8 mouse cellular contexts compared by ENCODE assay signal in the genomic region with DNA sequence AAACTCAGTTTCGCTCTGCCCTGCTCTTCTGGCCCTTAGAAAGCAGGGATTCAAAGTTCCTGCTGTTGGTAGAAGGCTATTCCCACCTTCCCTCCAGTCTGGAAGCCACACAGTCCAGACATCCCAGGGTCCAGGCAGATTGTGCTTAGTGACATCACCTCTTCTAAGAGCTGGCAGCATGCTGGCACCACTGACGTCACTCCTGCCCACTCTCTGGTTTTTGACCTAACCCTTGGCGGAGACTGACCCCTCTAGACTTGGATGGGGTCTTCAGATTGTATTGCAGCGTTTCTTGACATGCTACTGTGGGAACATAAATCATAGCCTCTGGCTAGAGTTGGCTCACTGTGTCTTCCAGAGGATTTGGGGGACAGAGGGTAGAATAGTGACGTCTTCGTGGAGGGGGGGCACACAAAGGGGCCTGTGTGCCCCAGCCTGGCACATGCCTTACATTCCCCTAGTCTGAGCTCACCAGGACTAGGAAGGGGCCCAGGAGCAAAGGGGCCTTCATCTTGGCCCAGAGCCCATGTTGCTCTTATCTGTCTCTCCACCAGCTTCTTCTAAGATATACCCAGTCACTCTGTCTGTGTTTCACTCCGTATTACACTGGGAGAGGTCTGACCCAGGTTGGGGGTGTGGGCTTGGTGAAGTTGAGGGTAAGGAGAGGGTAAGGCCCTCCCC. TPM values are rescaled to one million over a fixed set of nuclear protein-coding genes. Genes with fewer than 3 reads are reported as not detected.
DNase-seq lines count a peak whose midpoint lies in the region; ATAC-seq and TF ChIP-seq lines count a peak whose summit lies in the region.

No protein-coding gene starts in this region.

- peaks cover 13% of the 10 kb centered on the region for H3K4me1 ChIP-seq in liver, embryonic 11.5 days (replicated peaks; ENCODE audit: control insufficient read depth, insufficient read depth, low read length)
- H3K4me1 ChIP-seq in hindbrain, postnatal 0 days (ENCODE audit: insufficient read depth, low read length) = peaks cover 8% of the 10 kb centered on the region
- peaks cover 37% of the 10 kb centered on the region for H3K4me1 ChIP-seq in neural tube, embryonic 12.5 days

- no peak for DNase-seq in liver, embryonic 11.5 days (ENCODE audit: low spot score)
- no peak for DNase-seq in liver
- DNase-seq in hindbrain, postnatal 0 days (ENCODE audit: low spot score) = no peak
- DNase-seq in urinary bladder, postnatal 10 days (ENCODE audit: low spot score) = no peak
- no peak for DNase-seq in urinary bladder, adult 18-20 months (ENCODE audit: low spot score in 2 of 2)

- H3K4me2 ChIP-seq in liver, embryonic 11.5 days = peak overlapping the region; percentile 77
- peak overlapping the region; percentile 63 for H3K4me2 ChIP-seq in hindbrain, postnatal 0 days (ENCODE audit: low read depth, low read length)
- peak overlapping the region; percentile 93 for H3K4me2 ChIP-seq in neural tube, embryonic 12.5 days (replicated peaks)

- H3K9ac ChIP-seq in liver, embryonic 11.5 days (ENCODE audit: low read depth, low read length) = no peak overlapping the region
- H3K9ac ChIP-seq in hindbrain, postnatal 0 days (replicated peaks; ENCODE audit: low read length) = no peak overlapping the region
- peak overlapping the region; percentile 56; the same call in 1 of the 2 replicates for H3K9ac ChIP-seq in neural tube, embryonic 12.5 days

- H3K27me3 ChIP-seq in liver, embryonic 11.5 days (replicated peaks; ENCODE audit: control insufficient read depth, insufficient read depth, low read length) = peaks cover 63% of the 10 kb centered on the region
- H3K27me3 ChIP-seq in hindbrain, postnatal 0 days (ENCODE audit: insufficient read depth, low read length) = peaks cover 21% of the 10 kb centered on the region; the same call in 1 of the 2 replicates
- peaks cover 61% of the 10 kb centered on the region for H3K27me3 ChIP-seq in neural tube, embryonic 12.5 days (replicated peaks)

- 58% methylated on average over 7 of the region's 7 CpGs for WGBS in liver, embryonic 11.5 days
- WGBS in hindbrain, postnatal 0 days = 43% methylated on average over 7 of the region's 7 CpGs
- 58% methylated on average over 7 of the region's 7 CpGs for WGBS in neural tube, embryonic 12.5 days

- 0 out of 2 replicates have a peak, but pooled peaks cover 8% of the 10 kb centered on the region for H3K36me3 ChIP-seq in liver, embryonic 11.5 days (ENCODE audit: control insufficient read depth, insufficient read depth, low read length)
- no peaks in the 10 kb centered on the region for H3K36me3 ChIP-seq in hindbrain, postnatal 0 days (ENCODE audit: insufficient read depth, low read length)
- H3K36me3 ChIP-seq in neural tube, embryonic 12.5 days = peaks cover 8% of the 10 kb centered on the region

- no peak for TF ChIP-seq CTCF in hindbrain, postnatal 0 days (IDR thresholded peaks at IDR 0.05; ENCODE audit: low read depth)

- H3K4me3 ChIP-seq in liver, embryonic 11.5 days (ENCODE audit: low read depth, low read length) = peak overlapping the region; percentile 61
- H3K4me3 ChIP-seq in hindbrain, postnatal 0 days (ENCODE audit: low read length) = peak overlapping the region; percentile 42; the same call in 1 of the 2 replicates
- peak overlapping the region; percentile 44 for H3K4me3 ChIP-seq in neural tube, embryonic 12.5 days

- no peak overlapping the region for H3K27ac ChIP-seq in liver, embryonic 11.5 days (ENCODE audit: low read depth, low read length)
- no peak overlapping the region for H3K27ac ChIP-seq in hindbrain, postnatal 0 days
- no peak overlapping the region for H3K27ac ChIP-seq in neural tube, embryonic 12.5 days

- H3K9me3 ChIP-seq in liver, embryonic 11.5 days (ENCODE audit: control insufficient read depth, low read length) = no peaks in the 10 kb centered on the region
- no peaks in the 10 kb centered on the region for H3K9me3 ChIP-seq in hindbrain, postnatal 0 days (ENCODE audit: low read length)
- no peaks in the 10 kb centered on the region for H3K9me3 ChIP-seq in neural tube, embryonic 12.5 days

- no peak for ATAC-seq in liver, embryonic 11.5 days (replicated peaks; ENCODE audit: low FRiP score)
- 0 out of 2 replicates have a peak, but pooled peaks have one; percentile 22 for ATAC-seq in common myeloid progenitor, adult 5-6 weeks (replicated peaks; ENCODE audit: low read depth, poor library complexity, severe bottlenecking)
- peak; percentile 43; the same call in 1 of the 2 replicates for ATAC-seq in hindbrain, postnatal 0 days
- 0 out of 2 replicates have a peak, but pooled peaks have one; percentile 18 for ATAC-seq in neural tube, embryonic 12.5 days (ENCODE audit: low FRiP score, low read depth)
- no peak for ATAC-seq in frontal cortex, adult (ENCODE audit: low TSS enrichment)

RNA-seq across cellular contexts. Expression of a gene that starts 1.6 kb away (rescaled TPM):
- 12.0 and 13.0 TPM in 2 replicates for polyA plus RNA-seq in liver, embryonic 11.5 days (2014; fragmentation: Nextera tagmentation; extraction: Ambion mirVana)
- 0.15 and 2.6 TPM in 2 replicates for total RNA-seq in common myeloid progenitor, adult 5-6 weeks (2017)
- total RNA-seq in hindbrain, postnatal 0 days (2014; rRNA removed) = 23.7 and 29.5 TPM in 2 replicates
- polyA plus RNA-seq in hindbrain, postnatal 0 days (2015; fragmentation: Nextera tagmentation; extraction: Ambion mirVana) = 8.0 and 9.0 TPM in 2 replicates
- 19.2 and 19.4 TPM in 2 replicates for polyA plus RNA-seq in neural tube, embryonic 12.5 days (2016; fragmentation: Nextera tagmentation; extraction: Ambion mirVana)

RNA-seq across cellular contexts. Expression of a gene that starts 22.6 kb away (rescaled TPM):
- polyA plus RNA-seq in liver, embryonic 11.5 days (2014; fragmentation: Nextera tagmentation; extraction: Ambion mirVana) = 61.1 and 62.3 TPM in 2 replicates
- 19.3 and 21.8 TPM in 2 replicates for total RNA-seq in common myeloid progenitor, adult 5-6 weeks (2017)
- 17.5 and 24.3 TPM in 2 replicates for total RNA-seq in hindbrain, postnatal 0 days (2014; rRNA removed)
- polyA plus RNA-seq in hindbrain, postnatal 0 days (2015; fragmentation: Nextera tagmentation; extraction: Ambion mirVana) = 38.0 and 41.1 TPM in 2 replicates
- 57.4 and 59.2 TPM in 2 replicates for polyA plus RNA-seq in neural tube, embryonic 12.5 days (2016; fragmentation: Nextera tagmentation; extraction: Ambion mirVana)

RNA-seq across cellular contexts. Expression of a gene that starts 22.6 kb away (rescaled TPM):
- not detected in 2 replicates for polyA plus RNA-seq in liver, embryonic 11.5 days (2014; fragmentation: Nextera tagmentation; extraction: Ambion mirVana)
- not detected in 2 replicates for total RNA-seq in common myeloid progenitor, adult 5-6 weeks (2017)
- total RNA-seq in hindbrain, postnatal 0 days (2014; rRNA removed) = not detected in 2 replicates
- 0.21 TPM in 1 of 2 replicates, not detected in the other for polyA plus RNA-seq in hindbrain, postnatal 0 days (2015; fragmentation: Nextera tagmentation; extraction: Ambion mirVana)
- polyA plus RNA-seq in neural tube, embryonic 12.5 days (2016; fragmentation: Nextera tagmentation; extraction: Ambion mirVana) = 0.18 and 0.51 TPM in 2 replicates

RNA-seq across cellular contexts. Expression of a gene that starts 28.8 kb away (rescaled TPM):
- 0.13 and 0.26 TPM in 2 replicates for polyA plus RNA-seq in liver, embryonic 11.5 days (2014; fragmentation: Nextera tagmentation; extraction: Ambion mirVana)
- total RNA-seq in common myeloid progenitor, adult 5-6 weeks (2017) = not detected in 2 replicates
- total RNA-seq in hindbrain, postnatal 0 days (2014; rRNA removed) = 36.7 and 39.5 TPM in 2 replicates
- polyA plus RNA-seq in hindbrain, postnatal 0 days (2015; fragmentation: Nextera tagmentation; extraction: Ambion mirVana) = 12.3 and 12.8 TPM in 2 replicates
- polyA plus RNA-seq in neural tube, embryonic 12.5 days (2016; fragmentation: Nextera tagmentation; extraction: Ambion mirVana) = 0.43 and 0.74 TPM in 2 replicates

RNA-seq across cellular contexts. Expression of a gene that starts 34.3 kb away (rescaled TPM):
- polyA plus RNA-seq in liver, embryonic 11.5 days (2014; fragmentation: Nextera tagmentation; extraction: Ambion mirVana) = 0.14 TPM in 1 of 2 replicates, not detected in the other
- not detected in 2 replicates for total RNA-seq in common myeloid progenitor, adult 5-6 weeks (2017)
- 2.8 and 4.0 TPM in 2 replicates for total RNA-seq in hindbrain, postnatal 0 days (2014; rRNA removed)
- polyA plus RNA-seq in hindbrain, postnatal 0 days (2015; fragmentation: Nextera tagmentation; extraction: Ambion mirVana) = 0.24 and 0.50 TPM in 2 replicates
- polyA plus RNA-seq in neural tube, embryonic 12.5 days (2016; fragmentation: Nextera tagmentation; extraction: Ambion mirVana) = 0.18 TPM in 1 of 2 replicates, not detected in the other

Comparison
In these comparisons a context has a peak if more than half of its experiments do, and no peak if none do; other contexts are left out.
1. ATAC-seq: peak in common myeloid progenitor, adult 5-6 weeks (single experiment), hindbrain, postnatal 0 days (single experiment) and neural tube, embryonic 12.5 days (single experiment); none in liver, embryonic 11.5 days (single experiment) and frontal cortex, adult (single experiment).
2. Peak in every context shown above with its lines, with median percentiles within 50 percentile points of each other: H3K4me2 ChIP-seq and H3K4me3 ChIP-seq.